Mouse (Mus musculus) G1E (cell line): ENCODE measurements around the gene Stil.

ENCODE experiments used
- CTCF ChIP-seq: IDR thresholded peaks from 2 replicates; pipeline ENCODE4 v1.5.1; 2012; ENCODE audit warnings: low read depth, low read length, inconsistent platforms, mixed read lengths
- GATA1 ChIP-seq: IDR thresholded peaks from 2 replicates; pipeline ENCODE4 v1.6.1; 2012; ENCODE audit warnings: borderline replicate concordance, low read length, inconsistent platforms, mixed read lengths
- GATA2 ChIP-seq: IDR thresholded peaks from 2 replicates; pipeline ENCODE4 v1.6.1; 2012; ENCODE audit warnings: low read depth, low read length, inconsistent platforms, borderline replicate concordance
- POLR2AphosphoS5 ChIP-seq: IDR thresholded peaks from 2 replicates; pipeline ENCODE4 v1.6.1; 2012; ENCODE audit warnings: low read depth, low read length, inconsistent platforms; ENCODE audit not compliant: insufficient replicate concordance
- TAL1 ChIP-seq: conservative IDR thresholded peaks from 2 replicates; pipeline ENCODE4 v1.6.1; 2012; ENCODE audit warnings: low read depth, low read length, inconsistent platforms, mixed read lengths

DNA sequence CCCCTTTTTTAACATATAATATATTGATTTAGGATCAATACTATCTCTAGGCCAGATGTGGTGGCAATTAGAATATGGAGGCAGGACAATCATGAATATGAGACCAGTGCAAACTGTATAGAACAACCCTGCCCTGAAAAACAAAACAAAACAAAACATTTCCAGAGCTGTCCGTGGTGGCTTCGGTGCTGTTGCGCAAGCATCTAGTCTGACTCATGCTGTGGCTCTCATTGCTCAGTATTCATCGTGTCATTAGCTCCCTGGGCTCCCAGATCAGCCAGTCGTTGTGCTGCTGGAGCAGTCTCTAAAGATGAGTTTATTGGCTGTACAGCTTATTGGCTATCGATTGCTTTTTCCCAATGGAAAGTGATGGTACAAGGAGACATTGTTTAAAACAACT lies 35.1 kb downstream of the Stil start:
- TF ChIP-seq GATA1: no peak
- TF ChIP-seq CTCF: no peak
- TF ChIP-seq POLR2AphosphoS5: no peak
- TF ChIP-seq TAL1: no peak
- no peak for TF ChIP-seq GATA2
